Mouse (Mus musculus) testis, adult 2 months (tissue): ENCODE measurements around the gene Atg101.
A peak's percentile ranks its signal among the peaks of the same experiment; 100 is the strongest.

Experiments
- CTCF ChIP-seq: fragments of 200-500 bp; IDR thresholded peaks from 2 replicates; pipeline ENCODE4 v1.5.1; 2012; ENCODE audit warnings: low read depth, mild to moderate bottlenecking, inconsistent platforms, low read length, moderate library complexity; ENCODE audit not compliant: control insufficient read depth, insufficient read depth, insufficient replicate concordance
- POLR2A ChIP-seq: fragments of 200-500 bp; IDR thresholded peaks from 2 replicates; pipeline ENCODE4 v1.6.1; 2012; ENCODE audit warnings: low read depth, mild to moderate bottlenecking, inconsistent platforms, low read length, moderate library complexity; ENCODE audit not compliant: control insufficient read depth

- TF ChIP-seq POLR2A (peak; percentile 31; the same call in 1 of the 2 replicates), CTCF (no peak)
Measured at GRCm38 (mm10) chr15:101299480-101299960, 15.4 kb downstream of the Atg101 start.
